Mouse (Mus musculus): ENCODE data around the gene Gm19402.

DNA sequence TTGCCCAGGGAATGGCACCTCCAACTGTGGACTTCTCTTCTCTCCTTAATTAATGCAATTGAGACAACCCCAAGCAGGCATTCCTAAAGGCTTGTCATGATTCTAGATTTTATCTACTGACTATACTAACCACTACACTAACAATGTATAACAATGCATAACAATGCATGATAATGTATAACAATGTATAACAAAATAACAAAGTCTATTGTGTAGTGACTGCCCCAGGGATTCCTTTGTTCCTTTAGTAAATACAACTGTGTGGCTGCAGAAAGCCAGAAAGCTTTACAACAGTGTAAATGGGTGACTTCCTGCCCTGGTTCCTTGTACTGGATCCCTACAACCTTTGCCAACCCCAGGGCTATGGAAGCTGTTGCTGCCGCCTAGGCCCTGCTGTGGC lies 45.4 kb upstream of the Gm19402 start:
- TF ChIP-seq CTCF (IDR thresholded peaks at IDR 0.05; ENCODE audit: borderline replicate concordance, control insufficient read depth, extremely low read depth, insufficient read depth, low read length, poor library complexity) (no peak), POLR2A (IDR thresholded peaks at IDR 0.05; ENCODE audit: control insufficient read depth, extremely low read depth, insufficient read depth, low read length, poor library complexity) (no peak)
